Mouse (Mus musculus): Measurements from ENCODE around the gene Serpina10. TPM values are rescaled to one million over a fixed set of nuclear protein-coding genes. Genes with fewer than 3 reads are reported as not detected.
"Not testable (repeated sequence)": the region's sequence is repeated elsewhere in the genome, so short reads cannot be mapped to it uniquely, and the experiment has no call there.

Serpina10 gene
- polyA plus RNA-seq (2012; fragmentation: generic; extraction: Trizol), result not detected
- long read RNA-seq, experiment 1, result 0 reads
- long read RNA-seq, experiment 2, result 0 reads

DNA sequence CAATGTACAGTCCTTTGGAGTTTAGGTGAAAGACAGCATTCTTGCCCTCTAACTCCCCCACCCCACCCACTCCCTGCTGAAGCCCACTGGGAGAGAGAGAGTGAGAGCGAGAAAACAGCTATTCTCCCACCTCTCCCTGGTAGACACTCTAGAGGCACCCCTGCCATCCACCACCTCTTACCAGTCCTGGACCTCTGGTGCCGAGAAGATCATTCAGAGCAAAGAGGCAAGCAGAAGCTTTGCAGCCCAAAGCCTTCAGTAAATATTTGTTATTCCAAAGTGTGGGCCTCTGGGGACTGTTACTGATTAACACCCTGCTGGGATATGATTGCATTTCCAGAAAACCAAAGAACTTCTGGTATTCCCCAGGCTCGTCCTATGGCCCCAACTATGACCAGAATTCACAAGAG lies at the start of gene Serpina10:
Serpina10 (minus strand) TSS at position 242 of the 410 bp plus-strand sequence.
- Histone ChIP-seq H3K79me3 (ENCODE audit: low read depth) (no peaks in the 10 kb centered on the region), H3K79me2 (ENCODE audit: control insufficient read depth, insufficient read depth) (no peaks in the 10 kb centered on the region), H3K4me3 (ENCODE audit: insufficient read depth, poor library complexity, severe bottlenecking) (no peak within 1 kb of the TSS), H3ac (ENCODE audit: control insufficient read depth, insufficient read length, low read depth) (no peak within 1 kb of the TSS), H3K27me3 (ENCODE audit: control insufficient read depth, insufficient read depth, insufficient read length) (peaks cover 5% of the 10 kb centered on the region), H3K36me3 (ENCODE audit: control insufficient read depth, insufficient read depth) (no peaks in the 10 kb centered on the region)
- TF ChIP-seq MYOD1 (IDR thresholded peaks at IDR 0.05; ENCODE audit: control insufficient read depth, insufficient read length, low read depth), result no peak
- TF ChIP-seq MYOG (IDR thresholded peaks at IDR 0.05; ENCODE audit: control insufficient read depth, extremely low read depth, insufficient read length), result no peak
- no peak for TF ChIP-seq CTCF (IDR thresholded peaks at IDR 0.05; ENCODE audit: control insufficient read depth, insufficient read depth, insufficient read length)
- TF ChIP-seq MAX (IDR thresholded peaks at IDR 0.05), result no peak
- TF ChIP-seq FOSL1 (IDR thresholded peaks at IDR 0.05; ENCODE audit: insufficient read depth, low read length, poor library complexity, severe bottlenecking), result no peak
- TF ChIP-seq USF1 (IDR thresholded peaks at IDR 0.05; ENCODE audit: low read depth), result no peak
- TF ChIP-seq CEBPB (IDR thresholded peaks at IDR 0.05; ENCODE audit: low read depth), result no peak

DNA sequence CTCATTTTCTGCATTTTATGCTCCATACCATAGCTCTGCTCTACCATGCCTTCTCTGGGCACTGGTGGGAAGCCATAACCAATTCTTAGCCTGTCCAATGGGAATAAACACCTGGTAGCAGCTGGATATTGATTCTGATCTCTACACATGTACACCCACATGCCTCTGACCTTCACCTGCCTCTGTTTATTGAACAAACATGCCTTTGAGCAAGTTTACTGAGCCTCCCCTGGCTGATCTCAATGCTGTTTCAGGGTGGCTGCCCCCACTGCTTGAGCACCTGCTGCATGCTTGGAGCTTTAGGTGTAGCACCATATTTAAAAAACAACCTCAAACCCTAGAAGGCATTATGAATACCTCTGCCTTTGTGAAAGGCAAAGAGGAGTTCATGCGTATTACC lies 48.6 kb upstream of the Serpina10 start:
- not testable (repeated sequence) for H3K79me3 ChIP-seq (ENCODE audit: low read depth); H3K4me3 ChIP-seq (ENCODE audit: insufficient read depth, poor library complexity, severe bottlenecking); H3K79me2 ChIP-seq (ENCODE audit: control insufficient read depth, insufficient read depth)

DNA sequence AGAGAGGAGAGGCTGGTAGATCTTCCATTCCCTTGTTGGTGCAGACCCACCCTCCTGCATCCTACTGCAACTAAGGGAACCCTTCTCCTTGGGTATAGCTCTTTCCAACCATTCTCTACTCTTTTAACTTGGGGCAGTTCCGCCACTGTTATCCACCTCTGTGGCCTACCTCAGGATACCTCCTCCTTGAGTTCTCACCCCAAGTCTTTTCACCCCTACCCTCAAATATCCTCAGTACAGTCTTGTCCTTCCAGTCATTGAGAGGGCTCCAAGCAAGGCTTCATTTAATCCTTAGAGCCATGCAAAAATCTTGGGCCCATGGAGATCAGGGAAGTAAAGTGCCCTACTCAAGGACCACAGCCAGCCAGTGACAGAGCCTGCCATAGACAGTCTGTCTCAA lies 44.8 kb upstream of the Serpina10 start, which contains the start of gene Serpina16:
Serpina16 (minus strand) TSS at position 101 of the 400 bp plus-strand sequence.
- Histone ChIP-seq H3K4me3 (ENCODE audit: insufficient read depth, poor library complexity, severe bottlenecking) (no peak within 1 kb of the TSS), H3K79me3 (ENCODE audit: low read depth) (no peaks in the 10 kb centered on the region), H3K27me3 (ENCODE audit: control insufficient read depth, insufficient read depth, insufficient read length) (no peaks in the 10 kb centered on the region), H3ac (ENCODE audit: control insufficient read depth, insufficient read length, low read depth) (no peak within 1 kb of the TSS), H3K79me2 (ENCODE audit: control insufficient read depth, insufficient read depth) (no peaks in the 10 kb centered on the region), H3K36me3 (ENCODE audit: control insufficient read depth, insufficient read depth) (no peaks in the 10 kb centered on the region)
- no peak for TF ChIP-seq MYOG (IDR thresholded peaks at IDR 0.05; ENCODE audit: control insufficient read depth, extremely low read depth, insufficient read length)
- TF ChIP-seq MYOD1 (IDR thresholded peaks at IDR 0.05; ENCODE audit: control insufficient read depth, insufficient read length, low read depth), result no peak
- no peak for TF ChIP-seq MAX (IDR thresholded peaks at IDR 0.05)
- no peak for TF ChIP-seq CTCF (IDR thresholded peaks at IDR 0.05; ENCODE audit: control insufficient read depth, insufficient read depth, insufficient read length)
- no peak for TF ChIP-seq CEBPB (IDR thresholded peaks at IDR 0.05; ENCODE audit: low read depth)
- no peak for TF ChIP-seq USF1 (IDR thresholded peaks at IDR 0.05; ENCODE audit: low read depth)
- TF ChIP-seq FOSL1 (IDR thresholded peaks at IDR 0.05; ENCODE audit: insufficient read depth, low read length, poor library complexity, severe bottlenecking), result no peak

More for the DNA sequence above, 48.6 kb upstream of the Serpina10 start:
- H3K27me3 ChIP-seq (ENCODE audit: control insufficient read depth, insufficient read depth, insufficient read length); H3K36me3 ChIP-seq (ENCODE audit: control insufficient read depth, insufficient read depth); H3ac ChIP-seq (ENCODE audit: control insufficient read depth, insufficient read length, low read depth): not testable (repeated sequence)

DNA sequence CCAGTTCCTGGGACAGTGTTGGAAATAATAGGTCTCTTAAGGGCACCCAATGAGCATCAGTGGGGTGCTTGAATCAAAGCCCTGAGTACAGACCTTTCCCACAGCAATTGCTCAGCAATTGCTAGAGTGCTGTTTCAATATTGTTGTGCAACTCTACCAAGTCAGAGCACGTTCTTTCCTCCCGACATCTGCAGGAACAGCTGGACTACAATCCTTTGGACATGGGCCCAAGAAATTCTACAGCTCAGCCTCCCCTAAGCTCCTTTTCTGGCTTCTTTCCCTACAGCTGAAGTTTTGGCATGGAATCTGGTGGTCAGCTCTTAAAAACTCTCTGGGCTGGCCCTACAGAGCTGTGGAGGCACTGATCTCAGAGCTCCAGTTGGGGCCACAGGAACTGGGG lies 41.9 kb upstream of the Serpina10 start:
- Histone ChIP-seq H3K79me2 (ENCODE audit: control insufficient read depth, insufficient read depth) (no peaks in the 10 kb centered on the region), H3K79me3 (ENCODE audit: low read depth) (no peaks in the 10 kb centered on the region), H3ac (ENCODE audit: control insufficient read depth, insufficient read length, low read depth) (no peak overlapping the region), H3K4me3 (ENCODE audit: insufficient read depth, poor library complexity, severe bottlenecking) (no peak overlapping the region), H3K36me3 (ENCODE audit: control insufficient read depth, insufficient read depth) (no peaks in the 10 kb centered on the region), H3K27me3 (ENCODE audit: control insufficient read depth, insufficient read depth, insufficient read length) (no peaks in the 10 kb centered on the region)
- TF ChIP-seq CEBPB (IDR thresholded peaks at IDR 0.05; ENCODE audit: low read depth) (peak; percentile 74), MYOG (IDR thresholded peaks at IDR 0.05; ENCODE audit: control insufficient read depth, extremely low read depth, insufficient read length) (no peak), MYOD1 (IDR thresholded peaks at IDR 0.05; ENCODE audit: control insufficient read depth, insufficient read length, low read depth) (peak; percentile 16)

DNA sequence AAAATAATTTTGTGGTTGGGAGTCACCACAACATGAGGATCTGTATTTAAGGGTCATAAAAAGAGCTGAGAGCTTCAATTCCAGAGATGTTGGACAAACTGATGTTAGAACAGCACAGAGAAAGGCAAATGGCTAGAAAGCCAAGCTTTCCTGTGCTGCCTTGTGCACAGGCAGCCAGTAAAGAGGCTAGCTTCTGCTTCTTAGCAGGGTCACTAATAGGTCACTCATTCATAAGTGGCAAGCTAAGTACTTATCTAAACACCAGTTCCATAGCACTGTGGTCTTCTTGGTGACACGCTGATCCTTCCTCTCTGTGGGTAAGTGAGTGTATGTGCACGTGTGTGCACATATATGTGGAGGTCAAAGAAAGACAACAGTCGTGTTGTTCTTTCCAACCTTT lies 40.2 kb upstream of the Serpina10 start:
- Histone ChIP-seq H3ac (ENCODE audit: control insufficient read depth, insufficient read length, low read depth) (no peak overlapping the region), H3K79me3 (ENCODE audit: low read depth) (no peaks in the 10 kb centered on the region), H3K27me3 (ENCODE audit: control insufficient read depth, insufficient read depth, insufficient read length) (no peaks in the 10 kb centered on the region), H3K36me3 (ENCODE audit: control insufficient read depth, insufficient read depth) (no peaks in the 10 kb centered on the region), H3K4me3 (ENCODE audit: insufficient read depth, poor library complexity, severe bottlenecking) (no peak overlapping the region), H3K79me2 (ENCODE audit: control insufficient read depth, insufficient read depth) (no peaks in the 10 kb centered on the region)
- no peak for TF ChIP-seq FOSL1 (IDR thresholded peaks at IDR 0.05; ENCODE audit: insufficient read depth, low read length, poor library complexity, severe bottlenecking)
- TF ChIP-seq USF1 (IDR thresholded peaks at IDR 0.05; ENCODE audit: low read depth), result no peak
- TF ChIP-seq MYOG (IDR thresholded peaks at IDR 0.05; ENCODE audit: control insufficient read depth, extremely low read depth, insufficient read length), result no peak
- no peak for TF ChIP-seq MYOD1 (IDR thresholded peaks at IDR 0.05; ENCODE audit: control insufficient read depth, insufficient read length, low read depth)
- no peak for TF ChIP-seq CTCF (IDR thresholded peaks at IDR 0.05; ENCODE audit: control insufficient read depth, insufficient read depth, insufficient read length)
- TF ChIP-seq MAX (IDR thresholded peaks at IDR 0.05), result no peak
- no peak for TF ChIP-seq CEBPB (IDR thresholded peaks at IDR 0.05; ENCODE audit: low read depth)

DNA sequence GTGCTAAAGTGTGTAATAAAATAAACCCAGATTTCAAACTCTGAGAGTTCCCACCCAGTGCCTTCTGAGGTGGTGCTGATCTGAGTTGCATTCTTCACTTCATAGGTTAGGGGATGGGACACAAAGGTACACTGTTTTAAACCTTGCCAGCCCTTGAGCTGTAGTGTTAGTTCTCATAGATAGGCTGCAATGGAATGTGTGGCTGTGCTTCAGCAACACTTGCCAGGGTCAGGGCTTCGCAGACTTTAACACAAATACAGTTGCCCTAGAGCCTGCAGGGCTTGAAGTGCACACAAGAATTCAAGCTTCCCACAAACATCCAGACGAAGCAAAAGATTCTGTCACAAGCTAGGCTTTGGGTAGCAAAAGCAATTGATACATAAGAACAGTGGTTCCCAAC lies 39.7 kb upstream of the Serpina10 start:
- H3K4me3 ChIP-seq (ENCODE audit: insufficient read depth, poor library complexity, severe bottlenecking), result no peak overlapping the region
- H3ac ChIP-seq (ENCODE audit: control insufficient read depth, insufficient read length, low read depth), result no peak overlapping the region
- no peaks in the 10 kb centered on the region for H3K27me3 ChIP-seq (ENCODE audit: control insufficient read depth, insufficient read depth, insufficient read length)
- H3K79me2 ChIP-seq (ENCODE audit: control insufficient read depth, insufficient read depth), result no peaks in the 10 kb centered on the region
- no peaks in the 10 kb centered on the region for H3K36me3 ChIP-seq (ENCODE audit: control insufficient read depth, insufficient read depth)
- no peaks in the 10 kb centered on the region for H3K79me3 ChIP-seq (ENCODE audit: low read depth)
- TF ChIP-seq MAX (IDR thresholded peaks at IDR 0.05) (no peak), CTCF (IDR thresholded peaks at IDR 0.05; ENCODE audit: control insufficient read depth, insufficient read depth, insufficient read length) (no peak), MYOG (IDR thresholded peaks at IDR 0.05; ENCODE audit: control insufficient read depth, extremely low read depth, insufficient read length) (no peak), FOSL1 (IDR thresholded peaks at IDR 0.05; ENCODE audit: insufficient read depth, low read length, poor library complexity, severe bottlenecking) (no peak), MYOD1 (IDR thresholded peaks at IDR 0.05; ENCODE audit: control insufficient read depth, insufficient read length, low read depth) (no peak), USF1 (IDR thresholded peaks at IDR 0.05; ENCODE audit: low read depth) (no peak), CEBPB (IDR thresholded peaks at IDR 0.05; ENCODE audit: low read depth) (no peak)

Data from C2C12 (cell line).